Mouse (Mus musculus) hindbrain, embryonic 11.5 days (tissue): Measurements from ENCODE around the gene Hnrnpa2b1. TPM values are rescaled to one million over a fixed set of nuclear protein-coding genes. Genes with fewer than 3 reads are reported as not detected.

Source experiments
- ATAC-seq: fragments of 200-750 bp; cut with Nextera tagmentation; 2 replicates; pipeline ENCODE4 v1.8.0; 2017; ENCODE audit warnings: mild to moderate bottlenecking, moderate TSS enrichment, moderate library complexity; ENCODE audit not compliant: low FRiP score
- DNase-seq: peaks from one replicate; pipeline ENCODE4 v3.0.0-alpha.2; 2015; ENCODE audit warnings: low spot score
- H3K27ac ChIP-seq: fragments of 300-500 bp; sonication (generic); 2 replicates; pipeline ENCODE4 v1.5.1; 2014; ENCODE audit warnings: mild to moderate bottlenecking, low read depth, low read length
- H3K27me3 ChIP-seq: fragments of 300-500 bp; sonication (generic); 2 replicates; pipeline ENCODE4 v1.6.1; 2014; ENCODE audit warnings: mild to moderate bottlenecking, low read length, moderate library complexity, mixed read lengths; ENCODE audit not compliant: control insufficient read depth, insufficient read depth
- H3K36me3 ChIP-seq: fragments of 300-500 bp; sonication (generic); 2 replicates; pipeline ENCODE4 v1.6.1; 2014; ENCODE audit warnings: mild to moderate bottlenecking, low read length, moderate library complexity, mixed read lengths; ENCODE audit not compliant: control insufficient read depth, insufficient read depth
- H3K4me1 ChIP-seq: fragments of 300-500 bp; sonication (generic); replicated peaks from 2 replicates; pipeline ENCODE4 v1.6.1; 2014; ENCODE audit warnings: low read length, mixed read lengths; ENCODE audit not compliant: control insufficient read depth, insufficient read depth
- H3K4me2 ChIP-seq: fragments of 300-500 bp; sonication (generic); replicated peaks from 2 replicates; pipeline ENCODE4 v1.6.1; 2014; ENCODE audit warnings: mild to moderate bottlenecking, low read depth, low read length
- H3K4me3 ChIP-seq: fragments of 300-500 bp; sonication (generic); 2 replicates; pipeline ENCODE4 v1.5.1; 2014; ENCODE audit warnings: low read depth, low read length
- H3K9ac ChIP-seq: fragments of 300-500 bp; sonication (generic); 2 replicates; pipeline ENCODE4 v1.6.1; 2014; ENCODE audit warnings: low read depth, low read length
- H3K9me3 ChIP-seq: fragments of 300-500 bp; sonication (generic); 2 replicates; pipeline ENCODE4 v1.6.1; 2016; ENCODE audit warnings: low read length; ENCODE audit not compliant: control insufficient read depth
- WGBS: fragments of 180-500 bp; shearing (Covaris S2); extraction: QIAGEN DNeasy Blood & Tissue Kit; methylation state at CpG from one replicate; pipeline ENCODE4 v1.1.7; 2014; 5-methylcytosine and 5-hydroxymethylcytosine counted together
- polyA plus RNA-seq: library from polyadenylated mRNA; unstranded; fragments of >200 nt; fragmentation: Nextera tagmentation; extraction: Ambion mirVana; gene quantifications from 2 replicates; pipeline ENCODE4 v1.2.1, GENCODE M21; 2014

Hnrnpa2b1 gene
- polyA plus RNA-seq, 1 experiment from 2014 or later = 1,561 TPM

GRCm38 (mm10) chr6:51416433-51416832 is 53.3 kb downstream of the Hnrnpa2b1 start:
- no peak overlapping the region for H3K4me2 ChIP-seq
- H3K27ac ChIP-seq = no peak overlapping the region
- DNase-seq (no peak), ATAC-seq (no peak)
- H3K27me3 ChIP-seq = no peaks in the 10 kb centered on the region
- 83% methylated on average over 1 of the region's 1 CpGs for WGBS
- no peaks in the 10 kb centered on the region for H3K36me3 ChIP-seq
- H3K4me1 ChIP-seq = no peaks in the 10 kb centered on the region
- no peak overlapping the region for H3K9ac ChIP-seq
- no peak overlapping the region for H3K4me3 ChIP-seq
- no peaks in the 10 kb centered on the region for H3K9me3 ChIP-seq

Other genes starting within 250 kb of the Hnrnpa2b1 start
- 2.6 and 2.7 TPM in 2 replicates for gene Nfe2l3, start 37.2 kb downstream of the Hnrnpa2b1 start, polyA plus RNA-seq
- 660 and 672 TPM in 2 replicates for gene Cbx3, start 466 bp upstream of the Hnrnpa2b1 start, polyA plus RNA-seq
- 45.3 and 47.6 TPM in 2 replicates for gene Snx10, start 54.0 kb upstream of the Hnrnpa2b1 start, polyA plus RNA-seq